Mouse (Mus musculus): ENCODE results near the gene Mprip. TPM values are rescaled to one million over a fixed set of nuclear protein-coding genes. Genes with fewer than 3 reads are reported as not detected.
A peak's percentile ranks its signal among the peaks of the same experiment; 100 is the strongest.

Gene Mprip
- polyA plus RNA-seq, 1 experiment from 2014 or later = 28.6 TPM

DNA sequence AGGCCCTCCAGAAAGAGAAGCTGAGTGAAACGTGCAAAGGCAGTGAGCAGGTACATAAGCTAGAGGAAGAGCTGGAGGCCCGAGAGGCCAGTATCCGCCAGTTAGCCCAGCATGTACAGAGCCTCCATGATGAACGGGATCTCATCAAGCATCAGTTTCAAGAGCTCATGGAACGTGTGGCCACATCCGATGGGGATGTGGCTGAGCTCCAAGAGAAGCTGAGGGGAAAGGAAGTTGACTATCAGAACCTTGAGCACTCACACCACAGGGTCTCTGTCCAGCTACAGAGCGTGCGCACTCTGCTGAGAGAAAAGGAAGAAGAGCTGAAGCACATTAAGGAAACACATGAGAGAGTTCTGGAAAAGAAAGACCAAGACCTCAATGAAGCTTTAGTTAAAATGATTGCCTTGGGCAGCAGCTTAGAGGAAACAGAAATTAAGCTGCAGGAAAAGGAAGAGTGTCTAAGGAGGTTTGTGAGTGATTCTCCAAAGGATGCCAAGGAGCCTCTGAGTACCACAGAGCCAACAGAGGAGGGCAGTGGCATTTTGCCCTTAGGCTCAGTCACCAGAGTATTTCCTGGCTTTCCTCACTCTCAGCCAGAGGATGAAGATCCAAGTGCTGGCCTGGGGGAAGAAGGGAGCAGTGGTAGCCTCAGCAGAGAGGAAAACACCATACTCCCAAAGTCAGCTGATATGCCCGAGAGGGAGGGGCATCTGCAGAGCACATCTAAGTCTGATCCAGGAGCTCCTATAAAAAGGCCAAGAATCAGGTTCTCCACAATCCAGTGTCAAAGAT is 97.3 kb downstream of the Mprip start:
- H3K9me3 ChIP-seq = no peaks in the 10 kb centered on the region
- H3K4me1 ChIP-seq (replicated peaks) = no peaks in the 10 kb centered on the region
- 93% methylated on average over 9 of the region's 9 CpGs for WGBS
- H3K27me3 ChIP-seq (ENCODE audit: insufficient read depth, poor library complexity, severe bottlenecking) = no peaks in the 10 kb centered on the region
- DNase-seq (ENCODE audit: low spot score) = no peak
- H3K36me3 ChIP-seq = peaks cover 98% of the 10 kb centered on the region
- H3K27ac ChIP-seq = no peak overlapping the region
- H3K4me3 ChIP-seq = no peak overlapping the region

DNA sequence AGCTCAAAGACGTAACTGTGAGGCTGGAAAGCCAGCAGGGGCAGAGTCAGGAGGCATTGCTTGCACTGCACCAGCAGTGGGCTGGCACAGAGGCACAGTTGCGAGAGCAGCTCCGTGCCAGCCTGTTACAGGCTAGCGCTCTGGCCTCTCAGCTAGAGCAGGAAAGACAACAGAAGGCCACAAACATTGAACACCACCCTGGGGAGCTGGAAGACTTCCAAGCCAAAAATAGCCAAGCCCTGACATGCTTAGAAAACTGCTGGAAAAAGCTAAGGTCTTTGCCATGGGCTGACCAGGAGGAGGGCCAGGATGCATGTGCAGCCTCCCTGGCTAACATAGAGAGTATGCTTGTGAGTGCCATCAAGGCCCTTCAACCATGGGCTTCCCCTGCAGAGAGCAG is 98.1 kb downstream of the Mprip start:
- H3K4me3 ChIP-seq = no peak overlapping the region

DNA sequence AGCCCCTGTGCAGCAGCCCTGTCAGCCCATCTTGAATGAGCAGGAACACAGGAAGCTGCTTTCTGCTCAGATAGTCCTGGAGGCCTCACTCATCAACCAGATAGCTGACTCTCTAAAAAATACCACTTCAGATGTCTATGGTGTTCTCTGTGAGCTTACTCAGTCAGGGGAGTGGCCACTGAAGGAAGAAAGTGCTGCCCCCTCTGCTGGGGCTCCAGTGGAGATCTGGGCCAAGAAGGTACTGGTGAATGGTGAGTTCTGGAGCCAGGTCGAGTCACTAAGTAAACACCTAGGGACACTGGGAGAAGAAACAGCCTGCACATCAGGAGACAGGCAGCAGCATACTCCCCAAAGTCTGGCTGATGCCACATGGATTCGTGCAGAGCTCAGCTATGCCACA is 98.5 kb downstream of the Mprip start:
- Histone ChIP-seq H3K27me3 (ENCODE audit: insufficient read depth, poor library complexity, severe bottlenecking) (no peaks in the 10 kb centered on the region), H3K4me3 (no peak overlapping the region), H3K4me1 (replicated peaks) (no peaks in the 10 kb centered on the region), H3K9me3 (no peaks in the 10 kb centered on the region), H3K36me3 (peaks cover 98% of the 10 kb centered on the region), H3K27ac (no peak overlapping the region)
- 91% methylated on average over 2 of the region's 2 CpGs for WGBS
- no peak for DNase-seq (ENCODE audit: low spot score)

More for the DNA sequence above, 98.1 kb downstream of the Mprip start:
- Histone ChIP-seq H3K27ac (no peak overlapping the region), H3K4me1 (replicated peaks) (no peaks in the 10 kb centered on the region), H3K27me3 (ENCODE audit: insufficient read depth, poor library complexity, severe bottlenecking) (no peaks in the 10 kb centered on the region), H3K36me3 (peaks cover 98% of the 10 kb centered on the region), H3K9me3 (no peaks in the 10 kb centered on the region)
- 92% methylated on average over 4 of the region's 4 CpGs for WGBS
- DNase-seq (ENCODE audit: low spot score) = no peak

DNA sequence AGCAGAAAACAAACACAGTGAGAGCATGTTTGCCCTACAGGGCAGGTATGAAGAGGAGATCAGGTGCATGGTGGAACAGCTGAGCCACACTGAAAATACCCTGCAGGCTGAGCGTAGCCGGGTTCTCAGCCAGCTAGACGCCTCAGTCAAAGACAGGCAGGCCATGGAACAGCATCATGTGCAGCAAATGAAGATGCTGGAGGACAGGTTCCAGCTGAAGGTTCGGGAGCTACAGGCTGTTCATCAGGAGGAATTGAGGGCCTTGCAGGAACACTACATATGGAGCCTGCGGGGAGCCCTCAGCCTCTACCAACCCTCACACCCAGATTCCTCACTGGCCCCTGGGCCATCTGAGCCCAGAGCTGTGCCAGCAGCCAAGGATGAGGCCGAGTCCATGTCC is 99.7 kb downstream of the Mprip start:
- Histone ChIP-seq H3K27ac (no peak overlapping the region), H3K4me3 (no peak overlapping the region), H3K4me1 (replicated peaks) (no peaks in the 10 kb centered on the region), H3K9me3 (no peaks in the 10 kb centered on the region), H3K27me3 (ENCODE audit: insufficient read depth, poor library complexity, severe bottlenecking) (no peaks in the 10 kb centered on the region), H3K36me3 (peaks cover 98% of the 10 kb centered on the region)
- 92% methylated on average over 6 of the region's 6 CpGs for WGBS
- DNase-seq (ENCODE audit: low spot score) = no peak

GRCm38 (mm10) chr11:59769307-59769706 is 108.2 kb downstream of the Mprip start:
- no peak for DNase-seq (ENCODE audit: low spot score)
- Histone ChIP-seq H3K4me1 (replicated peaks) (no peaks in the 10 kb centered on the region), H3K4me3 (no peak overlapping the region), H3K27me3 (ENCODE audit: insufficient read depth, poor library complexity, severe bottlenecking) (no peaks in the 10 kb centered on the region), H3K36me3 (peaks cover 100% of the 10 kb centered on the region), H3K9me3 (no peaks in the 10 kb centered on the region), H3K27ac (no peak overlapping the region)
- 92% methylated on average over 2 of the region's 2 CpGs for WGBS

GRCm38 (mm10) chr11:59769738-59770137 is 108.6 kb downstream of the Mprip start:
- Histone ChIP-seq H3K4me1 (replicated peaks) (no peaks in the 10 kb centered on the region), H3K27ac (no peak overlapping the region), H3K27me3 (ENCODE audit: insufficient read depth, poor library complexity, severe bottlenecking) (no peaks in the 10 kb centered on the region), H3K36me3 (peaks cover 100% of the 10 kb centered on the region), H3K4me3 (no peak overlapping the region), H3K9me3 (no peaks in the 10 kb centered on the region)
- 90% methylated on average over 6 of the region's 6 CpGs for WGBS
- no peak for DNase-seq (ENCODE audit: low spot score)

- no peaks in the 10 kb centered on the region for H3K27me3 ChIP-seq (ENCODE audit: insufficient read depth, poor library complexity, severe bottlenecking)
- no peak for DNase-seq (ENCODE audit: low spot score)
- WGBS = 94% methylated on average over 7 of the region's 7 CpGs
- no peaks in the 10 kb centered on the region for H3K9me3 ChIP-seq
- H3K36me3 ChIP-seq = peaks cover 100% of the 10 kb centered on the region
- H3K4me1 ChIP-seq (replicated peaks) = no peaks in the 10 kb centered on the region
- no peak overlapping the region for H3K27ac ChIP-seq
- H3K4me3 ChIP-seq = no peak overlapping the region
Measured at GRCm38 (mm10) chr11:59770753-59771152, 109.6 kb downstream of the Mprip start.

DNA sequence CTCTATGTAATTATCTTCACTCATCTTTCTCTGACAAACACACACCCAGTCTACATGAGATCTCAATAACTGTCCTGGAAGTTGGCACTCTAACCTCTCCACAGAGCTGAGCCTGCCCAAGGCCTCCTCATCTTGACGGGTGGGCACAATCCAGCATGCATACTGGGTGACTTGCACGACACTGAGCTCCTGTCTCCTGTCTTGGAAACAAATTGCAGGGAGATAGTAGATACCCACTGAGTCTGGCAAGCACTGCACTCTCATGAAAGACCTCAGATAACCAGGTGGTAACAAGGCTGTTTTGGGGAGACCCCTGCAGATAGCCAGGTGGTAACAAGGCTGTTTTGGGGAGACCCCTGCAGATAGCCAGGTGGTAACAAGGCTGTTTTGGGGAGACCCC is 111.2 kb downstream of the Mprip start:
- peaks cover 100% of the 10 kb centered on the region for H3K36me3 ChIP-seq
- WGBS = 91% methylated on average over 2 of the region's 2 CpGs
- no peak for DNase-seq (ENCODE audit: low spot score)
- H3K27ac ChIP-seq = no peak overlapping the region
- no peaks in the 10 kb centered on the region for H3K4me1 ChIP-seq (replicated peaks)
- H3K9me3 ChIP-seq = no peaks in the 10 kb centered on the region
- H3K4me3 ChIP-seq = no peak overlapping the region
- H3K27me3 ChIP-seq (ENCODE audit: insufficient read depth, poor library complexity, severe bottlenecking) = no peaks in the 10 kb centered on the region

DNA sequence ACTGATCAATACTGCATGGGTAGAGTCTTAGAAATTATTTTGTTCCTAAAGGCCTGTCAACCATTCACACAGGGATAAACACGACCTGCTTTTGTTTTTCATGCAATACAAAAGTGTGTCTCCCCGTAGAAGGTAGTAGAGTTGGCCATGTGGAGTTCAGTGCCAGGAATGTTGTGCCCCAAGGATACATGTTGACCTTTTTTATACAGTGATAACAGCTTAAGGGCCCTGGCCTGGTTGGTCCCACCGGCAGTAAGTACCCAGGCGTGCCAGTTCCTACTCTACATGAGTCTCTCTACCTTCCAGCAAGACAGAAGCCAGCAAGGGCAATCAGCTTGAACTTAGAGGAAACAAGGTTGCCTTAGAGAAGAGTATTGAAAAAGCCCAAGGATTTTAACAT is 111.8 kb downstream of the Mprip start:
- Histone ChIP-seq H3K27me3 (ENCODE audit: insufficient read depth, poor library complexity, severe bottlenecking) (no peaks in the 10 kb centered on the region), H3K27ac (no peak overlapping the region), H3K4me3 (no peak overlapping the region), H3K9me3 (no peaks in the 10 kb centered on the region), H3K36me3 (peaks cover 100% of the 10 kb centered on the region), H3K4me1 (replicated peaks) (no peaks in the 10 kb centered on the region)
- no peak for DNase-seq (ENCODE audit: low spot score)
- 90% methylated on average over 4 of the region's 4 CpGs for WGBS

DNA sequence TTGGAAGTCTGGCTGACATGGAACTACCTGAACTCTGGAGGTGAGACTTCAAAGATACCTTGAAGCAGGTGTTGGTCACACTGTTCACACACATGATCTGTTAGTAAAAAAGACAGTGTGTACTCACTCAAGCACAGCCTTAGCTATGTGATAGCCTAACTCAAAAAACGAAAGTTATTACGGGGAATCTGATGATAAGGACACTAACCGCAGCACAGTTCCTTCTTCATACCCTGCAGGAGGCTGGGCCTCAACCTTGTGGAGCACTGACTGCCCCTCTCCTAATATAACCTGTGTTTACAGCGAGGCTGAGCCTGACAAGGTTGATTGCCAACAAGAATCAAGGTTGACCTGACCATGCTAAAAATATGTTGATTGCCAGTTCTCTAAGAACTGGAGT is 113.4 kb downstream of the Mprip start:
- Histone ChIP-seq H3K36me3 (peaks cover 95% of the 10 kb centered on the region), H3K4me3 (no peak overlapping the region), H3K27ac (no peak overlapping the region), H3K27me3 (ENCODE audit: insufficient read depth, poor library complexity, severe bottlenecking) (no peaks in the 10 kb centered on the region), H3K4me1 (replicated peaks) (no peaks in the 10 kb centered on the region), H3K9me3 (no peaks in the 10 kb centered on the region)
- DNase-seq (ENCODE audit: low spot score) = no peak
- WGBS = 93% methylated on average over 4 of the region's 4 CpGs

DNA sequence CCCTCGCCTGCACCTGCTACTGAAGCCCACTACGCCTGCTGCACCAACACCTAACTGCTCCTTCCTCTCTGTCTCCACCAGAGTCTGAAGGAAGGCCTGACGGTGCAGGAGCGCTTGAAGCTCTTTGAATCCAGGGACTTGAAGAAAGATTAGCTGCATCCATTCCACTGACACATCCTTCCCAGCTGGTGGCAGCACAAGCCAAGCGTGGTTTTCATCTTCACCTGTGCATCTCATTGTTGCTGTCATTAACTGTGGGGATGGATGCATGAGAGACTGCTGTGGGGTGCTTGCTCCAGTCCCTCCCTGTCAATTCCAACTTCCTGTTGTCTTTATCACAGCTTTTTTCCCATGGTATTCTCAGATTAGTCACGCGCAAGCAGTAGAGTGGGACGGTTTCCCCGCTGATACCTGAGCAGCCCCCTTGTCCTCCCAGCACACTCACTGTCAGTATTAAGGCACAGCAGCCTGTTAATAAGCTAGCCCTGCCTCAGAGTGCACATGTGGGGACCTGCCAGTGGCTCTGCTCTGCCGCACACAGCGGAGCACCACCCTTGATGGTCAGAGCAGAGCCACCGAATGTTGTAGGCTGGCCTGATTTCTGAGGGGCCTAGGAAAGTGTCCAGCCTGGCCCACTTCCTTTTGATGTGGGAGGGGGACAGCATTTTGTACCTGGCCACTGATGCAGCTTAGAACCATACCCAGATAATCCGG is 114.5 kb downstream of the Mprip start:
- Histone ChIP-seq H3K27ac (no peak overlapping the region), H3K4me3 (no peak overlapping the region), H3K36me3 (peaks cover 85% of the 10 kb centered on the region), H3K4me1 (replicated peaks) (no peaks in the 10 kb centered on the region), H3K9me3 (no peaks in the 10 kb centered on the region), H3K27me3 (ENCODE audit: insufficient read depth, poor library complexity, severe bottlenecking) (no peaks in the 10 kb centered on the region)
- DNase-seq (ENCODE audit: low spot score) = no peak
- WGBS = 89% methylated on average over 13 of the region's 13 CpGs

DNA sequence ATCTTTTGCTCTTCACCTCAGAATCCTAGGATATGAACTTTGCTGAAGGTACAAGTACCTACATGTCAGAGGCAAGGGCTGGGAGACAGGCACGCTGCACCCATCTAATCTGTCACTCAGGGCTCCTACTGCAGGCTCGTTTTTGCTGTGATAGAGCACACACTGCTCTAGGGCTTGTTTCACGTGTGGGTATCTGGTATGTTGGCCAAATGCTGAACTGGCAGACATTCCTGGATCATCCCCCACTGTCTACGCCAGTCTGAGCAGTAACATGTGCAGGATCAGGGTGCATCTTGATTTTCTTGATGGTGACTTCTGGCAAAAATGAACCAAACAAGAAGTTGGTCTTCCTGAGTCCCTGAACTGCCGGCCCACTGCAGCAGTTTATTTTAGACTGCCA is 116.2 kb downstream of the Mprip start:
- H3K27me3 ChIP-seq (ENCODE audit: insufficient read depth, poor library complexity, severe bottlenecking) = no peaks in the 10 kb centered on the region
- H3K9me3 ChIP-seq = no peaks in the 10 kb centered on the region
- no peak for DNase-seq (ENCODE audit: low spot score)
- 91% methylated on average over 5 of the region's 5 CpGs for WGBS
- H3K4me3 ChIP-seq = no peak overlapping the region
- H3K36me3 ChIP-seq = peaks cover 68% of the 10 kb centered on the region
- H3K27ac ChIP-seq = no peak overlapping the region
- H3K4me1 ChIP-seq (replicated peaks) = no peaks in the 10 kb centered on the region; the same call in 1 of the 2 replicates

DNA sequence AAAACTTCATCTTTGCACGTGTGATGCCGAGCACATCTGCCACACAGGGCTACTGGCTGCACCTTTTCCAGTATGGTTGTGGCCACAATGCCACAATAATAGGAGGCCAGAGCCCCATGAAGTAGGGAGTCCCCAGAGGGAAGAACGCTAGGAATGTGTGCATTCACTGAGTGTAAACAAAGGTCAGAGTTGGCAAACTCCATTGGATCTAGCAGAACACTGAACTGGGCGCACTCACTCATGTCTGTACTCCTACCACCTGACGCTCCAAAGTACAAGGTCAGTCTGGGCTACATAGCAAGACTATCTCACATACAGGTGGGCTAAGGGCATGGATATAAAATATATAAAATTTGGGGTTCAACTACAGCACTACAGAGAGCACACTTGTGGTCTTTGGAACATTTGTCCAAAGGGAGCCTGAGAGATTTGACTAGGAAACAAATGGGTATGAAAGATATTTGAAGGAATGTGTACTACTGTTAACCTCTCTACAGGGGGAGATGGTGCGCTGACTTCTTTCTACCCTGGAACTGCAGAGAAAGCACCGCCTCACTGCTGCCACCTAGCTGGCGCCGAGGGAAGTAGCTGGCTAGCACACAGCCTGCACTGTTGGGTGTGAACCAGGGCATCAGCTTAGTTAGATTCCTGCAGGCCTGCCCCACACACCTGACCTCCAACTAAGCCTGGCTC is 117.2 kb downstream of the Mprip start:
- no peak overlapping the region for H3K4me3 ChIP-seq
- no peaks in the 10 kb centered on the region; the same call in 1 of the 2 replicates for H3K4me1 ChIP-seq (replicated peaks)
- 53% methylated on average over 9 of the region's 9 CpGs for WGBS
- DNase-seq (ENCODE audit: low spot score) = peak; percentile 75
- H3K27me3 ChIP-seq (ENCODE audit: insufficient read depth, poor library complexity, severe bottlenecking) = no peaks in the 10 kb centered on the region
- H3K27ac ChIP-seq = no peak overlapping the region
- H3K36me3 ChIP-seq = peaks cover 57% of the 10 kb centered on the region
- H3K9me3 ChIP-seq = no peaks in the 10 kb centered on the region

Measured in hindbrain, embryonic 10.5 days (tissue).